Mouse (Mus musculus): ENCODE results near the gene Cdh23.

Cdh23 gene

GRCm38 (mm10) chr10:60447186-60447585, 249.1 kb downstream of the Cdh23 start:
- in situ Hi-C loops (cut with MboI; ENCODE audit: low pct_unique_long_range_greater_than_20kb in 1 of 2, low sequenced_read_pairs in 2 of 2, unreplicated experiment in 1 of 2), result no loop called here

- in situ Hi-C loops (cut with MboI; ENCODE audit: low pct_unique_long_range_greater_than_20kb in 1 of 2, low sequenced_read_pairs in 2 of 2, unreplicated experiment in 1 of 2), result no loop called here
Observed at GRCm38 (mm10) chr10:60445031-60445593, 251.2 kb downstream of the Cdh23 start.

DNA sequence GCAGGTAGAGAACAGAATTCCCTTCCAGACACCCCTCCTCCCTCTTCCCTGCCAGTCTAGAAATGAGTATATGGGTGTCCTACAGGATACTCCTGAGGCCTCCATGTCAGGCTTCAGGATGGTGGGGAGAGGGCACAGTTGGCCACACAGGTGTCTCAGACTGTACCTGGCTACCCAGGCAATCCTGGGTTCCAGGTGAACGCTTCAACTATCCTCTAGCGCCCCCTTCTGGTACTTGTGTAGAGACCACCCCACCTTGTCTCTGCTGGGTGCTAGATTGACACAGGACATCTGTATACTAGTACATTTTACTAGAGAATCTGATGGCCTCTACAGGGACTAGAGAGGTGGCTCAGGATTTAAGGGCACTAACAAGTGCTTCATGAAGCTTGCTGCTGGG, 253.2 kb downstream of the Cdh23 start:
- in situ Hi-C loops (cut with MboI; ENCODE audit: low pct_unique_long_range_greater_than_20kb in 1 of 2, low sequenced_read_pairs in 2 of 2, unreplicated experiment in 1 of 2), result no loop called here

DNA sequence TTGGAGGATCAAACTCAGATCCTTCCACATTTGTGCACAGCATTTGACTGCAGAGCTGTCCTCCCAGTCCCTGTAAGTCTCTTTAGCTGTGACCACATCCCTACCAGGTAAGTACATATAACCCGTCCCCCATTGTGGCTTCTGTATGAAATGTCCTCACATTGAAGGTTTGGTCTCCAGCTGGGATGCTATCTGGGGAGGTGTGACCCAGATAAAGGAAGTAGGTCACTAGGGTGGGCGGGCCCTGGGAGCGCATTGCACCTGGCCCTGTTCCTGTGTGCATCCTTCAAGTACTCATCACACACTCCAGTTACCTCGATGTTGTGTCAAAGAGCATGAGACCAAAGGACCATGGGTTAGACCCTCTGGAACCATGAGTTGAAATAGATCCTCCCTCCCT, 254.0 kb downstream of the Cdh23 start:
- in situ Hi-C loops (cut with MboI; ENCODE audit: low pct_unique_long_range_greater_than_20kb in 1 of 2, low sequenced_read_pairs in 2 of 2, unreplicated experiment in 1 of 2), result no loop called here

DNA sequence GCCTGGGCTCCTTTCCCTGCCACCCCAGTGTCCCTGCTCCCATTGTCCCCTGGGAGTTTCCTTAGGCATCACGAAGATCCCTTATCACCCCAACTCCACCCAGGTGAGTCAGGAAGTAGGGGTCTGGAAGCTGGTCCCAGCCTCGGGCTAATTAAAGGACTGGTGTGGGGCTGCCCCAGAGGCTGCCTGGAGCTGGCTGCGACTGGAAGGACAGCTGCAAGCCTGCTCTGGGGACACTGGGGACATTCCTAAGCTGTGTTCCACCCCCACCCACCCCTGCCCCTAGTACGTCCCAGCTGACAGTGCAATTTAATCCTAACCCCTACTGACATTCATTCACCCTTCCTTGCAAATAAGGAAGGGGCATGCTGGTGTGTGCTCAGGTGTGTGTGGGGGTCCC, 263.6 kb downstream of the Cdh23 start:
- in situ Hi-C loops (cut with MboI; ENCODE audit: low pct_unique_long_range_greater_than_20kb in 1 of 2, low sequenced_read_pairs in 2 of 2, unreplicated experiment in 1 of 2), result no loop called here

GRCm38 (mm10) chr10:60430591-60430990, 265.7 kb downstream of the Cdh23 start:
- in situ Hi-C loops (cut with MboI; ENCODE audit: low pct_unique_long_range_greater_than_20kb in 1 of 2, low sequenced_read_pairs in 2 of 2, unreplicated experiment in 1 of 2), result no loop called here

GRCm38 (mm10) chr10:60430001-60430400, 266.3 kb downstream of the Cdh23 start:
- in situ Hi-C loops (cut with MboI; ENCODE audit: low pct_unique_long_range_greater_than_20kb in 1 of 2, low sequenced_read_pairs in 2 of 2, unreplicated experiment in 1 of 2), result no loop called here

DNA sequence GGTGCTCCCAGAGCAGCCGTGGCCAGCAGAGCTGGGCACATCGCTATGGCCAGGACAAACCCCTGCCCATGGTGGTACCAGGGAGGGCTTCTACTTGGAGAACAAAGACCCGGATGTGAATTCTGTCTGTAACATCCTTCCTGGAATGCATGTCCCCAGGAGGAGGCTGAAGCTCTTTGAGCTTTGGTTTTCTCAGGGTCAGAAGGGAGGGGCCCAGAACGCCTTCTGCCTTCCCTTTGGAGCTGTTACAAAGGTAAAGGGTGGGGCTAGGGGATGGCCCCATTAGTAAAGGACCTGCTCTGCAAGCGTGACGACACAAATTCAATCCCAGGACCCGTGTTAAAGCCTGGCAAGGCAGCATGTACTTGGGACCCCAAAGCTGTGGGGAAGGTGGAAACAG, 273.5 kb downstream of the Cdh23 start:
- in situ Hi-C loops (cut with MboI; ENCODE audit: low pct_unique_long_range_greater_than_20kb in 1 of 2, low sequenced_read_pairs in 2 of 2, unreplicated experiment in 1 of 2), result no loop called here

GRCm38 (mm10) chr10:60419624-60420023, 276.7 kb downstream of the Cdh23 start:
- in situ Hi-C loops (cut with MboI; ENCODE audit: low pct_unique_long_range_greater_than_20kb in 1 of 2, low sequenced_read_pairs in 2 of 2, unreplicated experiment in 1 of 2), result loop anchor here in 1 of 2 experiments (10.0 kb wide), 2 partner anchors 115 to 335 kb away; partner anchors contain the start of gene Slc29a3

DNA sequence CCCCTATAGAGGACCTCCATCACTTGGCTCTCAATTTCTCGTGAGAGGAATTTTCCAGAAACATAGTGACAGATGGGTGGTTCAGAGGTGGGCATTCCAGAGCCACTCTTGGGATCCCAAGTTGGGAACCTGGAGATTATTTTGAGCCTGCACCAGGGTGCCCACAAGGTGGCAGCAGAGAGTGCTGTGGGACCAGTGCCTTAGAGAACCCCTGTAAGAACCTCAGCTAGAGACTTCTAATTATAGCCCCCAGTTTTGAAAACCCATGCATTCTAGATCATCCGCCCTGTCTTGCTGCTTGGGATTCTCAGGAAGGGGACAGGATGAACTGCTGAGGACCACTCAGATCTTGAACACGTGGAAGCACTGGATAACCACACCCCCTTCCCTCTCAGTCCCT, 278.2 kb downstream of the Cdh23 start:
- in situ Hi-C loops (cut with MboI; ENCODE audit: low pct_unique_long_range_greater_than_20kb in 1 of 2, low sequenced_read_pairs in 2 of 2, unreplicated experiment in 1 of 2), result loop anchor here in 1 of 2 experiments (10.0 kb wide), 2 partner anchors 113 to 337 kb away; partner anchors contain the start of gene Slc29a3

GRCm38 (mm10) chr10:60417041-60417440, 279.2 kb downstream of the Cdh23 start:
- in situ Hi-C loops (cut with MboI; ENCODE audit: low pct_unique_long_range_greater_than_20kb in 1 of 2, low sequenced_read_pairs in 2 of 2, unreplicated experiment in 1 of 2), result loop anchor here in 1 of 2 experiments (10.0 kb wide), 2 partner anchors 112 to 338 kb away; partner anchors contain the start of gene Slc29a3

DNA sequence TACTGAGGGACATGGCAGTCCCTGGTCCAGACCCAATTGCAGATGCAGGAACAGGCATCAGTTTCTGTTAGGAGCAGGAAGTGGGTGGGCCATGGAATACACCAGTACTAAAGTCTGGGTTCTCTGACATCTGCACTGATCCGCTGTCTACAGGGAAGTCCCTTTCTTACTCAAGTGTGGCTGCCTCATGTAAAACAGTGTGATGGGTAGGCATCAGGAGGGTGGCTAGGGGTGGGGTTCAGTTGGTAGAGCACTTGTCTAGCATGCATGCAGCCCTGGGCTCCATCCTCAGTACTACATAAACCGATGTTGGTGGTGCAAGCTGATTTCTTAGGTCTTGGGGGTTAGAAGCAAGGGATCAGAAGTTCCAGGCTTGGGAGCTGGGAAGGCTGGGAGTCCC, 282.5 kb downstream of the Cdh23 start:
- in situ Hi-C loops (cut with MboI; ENCODE audit: low pct_unique_long_range_greater_than_20kb in 1 of 2, low sequenced_read_pairs in 2 of 2, unreplicated experiment in 1 of 2), result loop anchor here in 1 of 2 experiments (10.0 kb wide), 2 partner anchors 109 to 341 kb away; partner anchors contain the start of gene Slc29a3

GRCm38 (mm10) chr10:60411794-60412193, 284.5 kb downstream of the Cdh23 start:
- in situ Hi-C loops (cut with MboI; ENCODE audit: low pct_unique_long_range_greater_than_20kb in 1 of 2, low sequenced_read_pairs in 2 of 2, unreplicated experiment in 1 of 2), result loop anchor here in 1 of 2 experiments (10.0 kb wide), 2 partner anchors 107 to 343 kb away; partner anchors contain the start of gene Slc29a3

DNA sequence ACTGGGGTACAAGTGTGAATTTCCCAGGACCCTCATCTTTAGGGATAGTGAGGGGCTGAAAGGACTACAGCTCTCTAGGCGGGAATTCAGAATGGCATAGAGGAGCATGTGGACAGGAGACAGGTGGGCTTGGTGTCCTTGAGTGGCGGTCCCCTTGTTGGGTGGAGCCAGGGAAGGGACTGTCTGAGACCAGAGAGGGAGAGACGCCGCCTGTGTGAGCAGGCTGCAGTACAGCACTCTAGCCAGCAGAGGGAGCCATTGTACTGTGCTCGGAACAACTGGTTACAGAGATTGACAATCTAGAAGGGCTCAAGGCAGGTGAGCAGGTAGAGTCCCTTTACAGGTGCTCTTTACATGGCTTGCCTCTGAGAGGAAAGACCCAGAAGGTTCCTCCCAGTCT, 288.5 kb downstream of the Cdh23 start:
- in situ Hi-C loops (cut with MboI; ENCODE audit: low pct_unique_long_range_greater_than_20kb in 1 of 2, low sequenced_read_pairs in 2 of 2, unreplicated experiment in 1 of 2), result loop anchor here in 1 of 2 experiments (10.0 kb wide), 1 partner anchor 93 kb away; no protein-coding TSS in a partner anchor

- in situ Hi-C loops (cut with MboI; ENCODE audit: low pct_unique_long_range_greater_than_20kb in 1 of 2, low sequenced_read_pairs in 2 of 2, unreplicated experiment in 1 of 2), result loop anchor here in 1 of 2 experiments (10.0 kb wide), 1 partner anchor 91 kb away; no protein-coding TSS in a partner anchor
Observed at GRCm38 (mm10) chr10:60405460-60406177, 290.7 kb downstream of the Cdh23 start.

GRCm38 (mm10) chr10:60400507-60401295, 295.6 kb downstream of the Cdh23 start:
- in situ Hi-C loops (cut with MboI; ENCODE audit: low pct_unique_long_range_greater_than_20kb in 1 of 2, low sequenced_read_pairs in 2 of 2, unreplicated experiment in 1 of 2), result loop anchor here in 1 of 2 experiments (10.0 kb wide), 1 partner anchor 86 kb away; no protein-coding TSS in a partner anchor

GRCm38 (mm10) chr10:60399449-60399848, 296.8 kb downstream of the Cdh23 start, which contains the start of gene Gm17455:
Gene Gm17455 (plus strand): TSS chr10:60399726.
- in situ Hi-C loops (cut with MboI; ENCODE audit: low pct_unique_long_range_greater_than_20kb in 1 of 2, low sequenced_read_pairs in 2 of 2, unreplicated experiment in 1 of 2), result no loop called here

DNA sequence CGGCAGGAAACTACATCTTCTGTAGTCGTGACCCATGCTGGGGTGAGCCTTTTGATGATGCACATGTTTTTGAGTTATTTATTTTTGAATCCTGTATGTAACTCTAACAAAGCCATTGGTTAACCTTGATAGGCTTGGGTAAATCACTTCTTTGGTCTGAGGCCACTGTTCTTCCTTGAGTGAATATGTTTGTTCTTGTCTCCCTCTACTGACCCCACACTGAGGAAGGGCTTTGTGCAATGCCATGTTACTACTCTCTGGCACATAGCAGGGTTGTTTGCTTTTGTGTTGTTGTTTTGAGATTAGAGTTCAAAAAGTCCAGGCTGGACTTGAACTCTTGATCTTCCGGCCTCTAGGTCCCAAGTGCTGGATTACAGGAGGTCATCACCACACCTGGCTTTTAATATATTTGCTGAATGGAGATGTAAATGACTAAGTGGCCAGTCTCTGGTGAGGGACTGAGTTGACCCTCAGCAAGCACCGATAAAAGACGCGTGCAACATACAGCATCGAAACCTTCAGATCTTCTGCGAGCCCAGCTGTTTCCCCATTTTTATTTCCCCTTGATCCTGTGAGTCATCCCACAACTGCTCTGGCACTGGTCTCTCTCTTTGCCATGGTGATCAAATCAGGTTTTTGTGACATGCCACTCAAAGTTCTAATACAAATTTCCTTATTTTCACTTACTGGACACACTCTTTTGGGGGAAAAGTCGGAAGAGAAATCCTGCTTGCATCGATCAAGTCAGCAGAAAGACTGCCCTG, 298.1 kb downstream of the Cdh23 start:
- in situ Hi-C loops (cut with MboI; ENCODE audit: low pct_unique_long_range_greater_than_20kb in 1 of 2, low sequenced_read_pairs in 2 of 2, unreplicated experiment in 1 of 2), result no loop called here

Data from mouse embryonic stem cell (cell line).